Mouse (Mus musculus): Measurements from ENCODE around the gene St6galnac4. TPM values are rescaled to one million over a fixed set of nuclear protein-coding genes. Genes with fewer than 3 reads are reported as not detected.

Gene St6galnac4
- total and polyA plus RNA-seq, 3 experiments = 6.7 to 20.8 (median 15.4) TPM

GRCm38 (mm10) chr2:32574901-32575585, 11.9 kb upstream of the St6galnac4 start:
- peaks cover 46% of the 10 kb centered on the region for H3K36me3 ChIP-seq (replicated peaks)
- peaks cover 29% of the 10 kb centered on the region for H3K4me1 ChIP-seq (ENCODE audit: insufficient read depth, low read depth, low read length)
- no peak for ATAC-seq (ENCODE audit: extremely low read depth, insufficient number of reproducible peaks, low FRiP score, poor library complexity, severe bottlenecking)
- peaks cover 27% of the 10 kb centered on the region for H3K27me3 ChIP-seq (ENCODE audit: insufficient read depth, low read length)
- H3K4me3 ChIP-seq (ENCODE audit: low read depth, low read length) = no peak overlapping the region
- no peaks in the 10 kb centered on the region for H3K9me3 ChIP-seq (replicated peaks)
- TF ChIP-seq POLR2AphosphoS5 (IDR thresholded peaks at IDR 0.05; ENCODE audit: insufficient replicate concordance, low read depth, low read length) = no peak
- peak; percentile 74 for TF ChIP-seq CTCF (IDR thresholded peaks at IDR 0.05; ENCODE audit: low read depth, low read length)
- TF ChIP-seq GATA1 (IDR thresholded peaks at IDR 0.05; ENCODE audit: borderline replicate concordance, low read length) = no peak
- no peak for TF ChIP-seq TAL1 (conservative IDR thresholded peaks at IDR 0.05; ENCODE audit: low read depth, low read length)
- DNase-seq (ENCODE audit: low spot score) = no peak

- no peak for DNase-seq (ENCODE audit: low spot score)
- TF ChIP-seq CTCF (IDR thresholded peaks at IDR 0.05; ENCODE audit: low read depth, low read length) = no peak
- TF ChIP-seq GATA2 (IDR thresholded peaks at IDR 0.05; ENCODE audit: borderline replicate concordance, low read depth, low read length) = no peak
- TF ChIP-seq GATA1 (IDR thresholded peaks at IDR 0.05; ENCODE audit: borderline replicate concordance, low read length) = no peak
- no peak for TF ChIP-seq POLR2AphosphoS5 (IDR thresholded peaks at IDR 0.05; ENCODE audit: insufficient replicate concordance, low read depth, low read length)
- TF ChIP-seq TAL1 (conservative IDR thresholded peaks at IDR 0.05; ENCODE audit: low read depth, low read length) = no peak
- H3K36me3 ChIP-seq (replicated peaks) = peaks cover 46% of the 10 kb centered on the region
- no peaks in the 10 kb centered on the region for H3K9me3 ChIP-seq (replicated peaks)
- H3K27me3 ChIP-seq (ENCODE audit: insufficient read depth, low read length) = peaks cover 34% of the 10 kb centered on the region
- H3K4me3 ChIP-seq (ENCODE audit: low read depth, low read length) = no peak within 1 kb of the TSS
- ATAC-seq (ENCODE audit: extremely low read depth, insufficient number of reproducible peaks, low FRiP score, poor library complexity, severe bottlenecking) = no peak
- peaks cover 23% of the 10 kb centered on the region for H3K4me1 ChIP-seq (ENCODE audit: insufficient read depth, low read depth, low read length)
These were observed 11.2 kb upstream of the St6galnac4 start, which contains the start of gene 9430097D07Rik for GRCm38 (mm10) chr2:32575586-32576160. 9430097D07Rik (minus strand) TSS chr2:32575684.

GRCm38 (mm10) chr2:32576532-32576931, 10.4 kb upstream of the St6galnac4 start:
- DNase-seq (ENCODE audit: low spot score) = no peak
- Histone ChIP-seq H3K4me1 (ENCODE audit: insufficient read depth, low read depth, low read length) (peaks cover 26% of the 10 kb centered on the region), H3K36me3 (replicated peaks) (peaks cover 46% of the 10 kb centered on the region), H3K9me3 (replicated peaks) (no peaks in the 10 kb centered on the region), H3K27me3 (ENCODE audit: insufficient read depth, low read length) (peaks cover 42% of the 10 kb centered on the region), H3K4me3 (ENCODE audit: low read depth, low read length) (no peak overlapping the region)
- TF ChIP-seq POLR2AphosphoS5 (IDR thresholded peaks at IDR 0.05; ENCODE audit: insufficient replicate concordance, low read depth, low read length) (no peak), GATA1 (IDR thresholded peaks at IDR 0.05; ENCODE audit: borderline replicate concordance, low read length) (no peak), GATA2 (IDR thresholded peaks at IDR 0.05; ENCODE audit: borderline replicate concordance, low read depth, low read length) (no peak), TAL1 (conservative IDR thresholded peaks at IDR 0.05; ENCODE audit: low read depth, low read length) (no peak), CTCF (IDR thresholded peaks at IDR 0.05; ENCODE audit: low read depth, low read length) (no peak)
- no peak for ATAC-seq (ENCODE audit: extremely low read depth, insufficient number of reproducible peaks, low FRiP score, poor library complexity, severe bottlenecking)

- H3K4me1 ChIP-seq (ENCODE audit: insufficient read depth, low read depth, low read length) = peaks cover 17% of the 10 kb centered on the region
- H3K27me3 ChIP-seq (ENCODE audit: insufficient read depth, low read length) = peaks cover 52% of the 10 kb centered on the region
- H3K9me3 ChIP-seq (replicated peaks) = no peaks in the 10 kb centered on the region
- no peak for DNase-seq (ENCODE audit: low spot score)
- peaks cover 28% of the 10 kb centered on the region for H3K36me3 ChIP-seq (replicated peaks)
- ATAC-seq (ENCODE audit: extremely low read depth, insufficient number of reproducible peaks, low FRiP score, poor library complexity, severe bottlenecking) = no peak
- TF ChIP-seq POLR2AphosphoS5 (IDR thresholded peaks at IDR 0.05; ENCODE audit: insufficient replicate concordance, low read depth, low read length) (no peak), GATA2 (IDR thresholded peaks at IDR 0.05; ENCODE audit: borderline replicate concordance, low read depth, low read length) (no peak), TAL1 (conservative IDR thresholded peaks at IDR 0.05; ENCODE audit: low read depth, low read length) (no peak)
- H3K4me3 ChIP-seq (ENCODE audit: low read depth, low read length) = no peak overlapping the region
These were observed 8.5 kb upstream of the St6galnac4 start for GRCm38 (mm10) chr2:32578146-32579046.

GRCm38 (mm10) chr2:32581450-32582095, 5.3 kb upstream of the St6galnac4 start:
- Histone ChIP-seq H3K4me1 (ENCODE audit: insufficient read depth, low read depth, low read length) (peaks cover 30% of the 10 kb centered on the region), H3K4me3 (ENCODE audit: low read depth, low read length) (no peak overlapping the region), H3K9me3 (replicated peaks) (no peaks in the 10 kb centered on the region), H3K27me3 (ENCODE audit: insufficient read depth, low read length) (peaks cover 47% of the 10 kb centered on the region), H3K36me3 (replicated peaks) (peaks cover 1% of the 10 kb centered on the region)
- ATAC-seq (ENCODE audit: extremely low read depth, insufficient number of reproducible peaks, low FRiP score, poor library complexity, severe bottlenecking) (no peak), DNase-seq (ENCODE audit: low spot score) (peak; percentile 38)
- no peak for TF ChIP-seq CTCF (IDR thresholded peaks at IDR 0.05; ENCODE audit: low read depth, low read length)
- no peak for TF ChIP-seq GATA2 (IDR thresholded peaks at IDR 0.05; ENCODE audit: borderline replicate concordance, low read depth, low read length)
- TF ChIP-seq TAL1 (conservative IDR thresholded peaks at IDR 0.05; ENCODE audit: low read depth, low read length) = no peak
